Mouse (Mus musculus) liver, embryonic 11.5 days (tissue): Measurements from ENCODE around the gene Ddc. TPM values are rescaled to one million over a fixed set of nuclear protein-coding genes. Genes with fewer than 3 reads are reported as not detected.

Experiments used
- ATAC-seq: fragments of 200-750 bp; cut with Nextera tagmentation; replicated peaks from 2 replicates; pipeline ENCODE4 v1.8.0; 2017; ENCODE audit warnings: moderate number of reproducible peaks, mild to moderate bottlenecking, moderate TSS enrichment, moderate library complexity; ENCODE audit not compliant: low FRiP score
- DNase-seq: peaks from one replicate; pipeline ENCODE4 v3.0.0-alpha.2; 2017; ENCODE audit warnings: low spot score
- H3K27ac ChIP-seq: fragments of 300-500 bp; sonication (generic); 2 replicates; pipeline ENCODE4 v1.5.1; 2014; ENCODE audit warnings: mild to moderate bottlenecking, low read depth, low read length, control low read depth
- H3K27me3 ChIP-seq: fragments of 300-500 bp; sonication (generic); replicated peaks from 2 replicates; pipeline ENCODE4 v1.6.1; 2014; ENCODE audit warnings: low read length, mixed read lengths; ENCODE audit not compliant: control insufficient read depth, insufficient read depth
- H3K36me3 ChIP-seq: fragments of 300-500 bp; sonication (generic); 2 replicates; pipeline ENCODE4 v1.6.1; 2014; ENCODE audit warnings: mild to moderate bottlenecking, low read length, moderate library complexity, mixed read lengths; ENCODE audit not compliant: control insufficient read depth, insufficient read depth
- H3K4me1 ChIP-seq: fragments of 300-500 bp; sonication (generic); replicated peaks from 2 replicates; pipeline ENCODE4 v1.6.1; 2014; ENCODE audit warnings: low read length, mixed read lengths; ENCODE audit not compliant: control insufficient read depth, insufficient read depth
- H3K4me2 ChIP-seq: fragments of 300-500 bp; sonication (generic); 2 replicates; pipeline ENCODE4 v1.6.1; 2014; ENCODE audit warnings: mild to moderate bottlenecking, control low read depth, moderate library complexity
- H3K4me3 ChIP-seq: fragments of 300-500 bp; sonication (generic); 2 replicates; pipeline ENCODE4 v1.5.1; 2014; ENCODE audit warnings: low read depth, low read length, control low read depth
- H3K9ac ChIP-seq: fragments of 300-500 bp; sonication (generic); 2 replicates; pipeline ENCODE4 v1.6.1; 2014; ENCODE audit warnings: low read depth, low read length, control low read depth
- H3K9me3 ChIP-seq: fragments of 300-500 bp; sonication (generic); 2 replicates; pipeline ENCODE4 v1.6.1; 2016; ENCODE audit warnings: low read length, inconsistent platforms, mixed read lengths; ENCODE audit not compliant: control insufficient read depth
- WGBS: fragments of 180-500 bp; shearing (Covaris S2); extraction: QIAGEN DNeasy Blood & Tissue Kit; methylation state at CpG from one replicate; pipeline ENCODE4 v1.1.7; 2014; 5-methylcytosine and 5-hydroxymethylcytosine counted together
- polyA plus RNA-seq: library from polyadenylated mRNA; unstranded; fragments of >200 nt; fragmentation: Nextera tagmentation; extraction: Ambion mirVana; gene quantifications from 2 replicates; pipeline ENCODE4 v1.2.1, GENCODE M21; 2014

Ddc gene
- polyA plus RNA-seq, 1 experiment from 2014 or later, result 17.2 TPM

DNA sequence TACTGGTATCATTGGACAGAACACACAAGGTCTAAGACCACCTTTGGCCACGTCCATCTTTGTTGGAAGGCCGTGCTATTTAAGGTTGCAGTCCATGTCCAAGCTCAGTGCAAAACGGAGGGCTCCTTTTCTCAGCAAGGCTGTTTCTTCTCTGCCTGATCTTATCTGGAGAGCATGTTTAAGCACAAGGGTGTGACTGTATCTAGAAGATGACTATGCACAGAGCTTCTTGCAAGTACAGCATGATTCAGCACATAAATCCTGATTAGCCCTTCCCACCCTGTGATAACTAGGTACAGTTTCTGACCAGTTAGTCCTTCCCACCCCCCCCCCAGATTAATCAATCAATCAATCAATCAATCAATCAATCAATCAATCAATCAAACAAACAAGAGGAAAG lies 25.4 kb upstream of the Ddc start:
- Histone ChIP-seq H3K36me3 (no peaks in the 10 kb centered on the region), H3K27me3 (no peaks in the 10 kb centered on the region), H3K27ac (no peak overlapping the region), H3K9me3 (no peaks in the 10 kb centered on the region), H3K4me1 (peaks cover 9% of the 10 kb centered on the region), H3K4me2 (no peak overlapping the region), H3K9ac (no peak overlapping the region), H3K4me3 (no peak overlapping the region)
- ATAC-seq, result peak; percentile 71
- no peak for DNase-seq
- WGBS, result 71% methylated on average over 3 of the region's 3 CpGs

DNA sequence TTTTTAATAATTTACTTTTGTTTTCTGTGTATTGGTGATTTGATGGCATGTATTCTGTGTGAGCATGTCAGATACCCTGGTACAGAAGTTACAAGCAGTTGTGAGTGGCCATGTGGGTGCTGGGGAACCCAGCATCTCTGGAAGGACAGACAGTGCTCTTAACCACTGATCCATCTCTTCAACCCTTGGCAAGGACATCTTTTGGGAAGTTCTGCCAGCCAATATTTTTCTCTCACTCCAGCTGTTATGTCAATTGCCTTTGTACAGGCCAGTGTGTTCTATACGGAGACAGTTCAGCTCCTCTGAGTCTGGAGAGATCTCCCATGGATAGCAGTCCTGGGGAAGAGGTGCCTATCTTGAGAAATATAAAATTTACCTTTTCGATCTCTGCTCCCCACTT lies 24.2 kb upstream of the Ddc start:
- WGBS, result 87% methylated on average over 2 of the region's 2 CpGs
- H3K9ac ChIP-seq, result no peak overlapping the region
- DNase-seq (no peak), ATAC-seq (no peak)
- H3K27me3 ChIP-seq, result no peaks in the 10 kb centered on the region
- no peak overlapping the region for H3K4me3 ChIP-seq
- no peak overlapping the region for H3K27ac ChIP-seq
- no peaks in the 10 kb centered on the region for H3K36me3 ChIP-seq
- no peak overlapping the region for H3K4me2 ChIP-seq
- no peaks in the 10 kb centered on the region for H3K9me3 ChIP-seq
- H3K4me1 ChIP-seq, result peaks cover 9% of the 10 kb centered on the region

DNA sequence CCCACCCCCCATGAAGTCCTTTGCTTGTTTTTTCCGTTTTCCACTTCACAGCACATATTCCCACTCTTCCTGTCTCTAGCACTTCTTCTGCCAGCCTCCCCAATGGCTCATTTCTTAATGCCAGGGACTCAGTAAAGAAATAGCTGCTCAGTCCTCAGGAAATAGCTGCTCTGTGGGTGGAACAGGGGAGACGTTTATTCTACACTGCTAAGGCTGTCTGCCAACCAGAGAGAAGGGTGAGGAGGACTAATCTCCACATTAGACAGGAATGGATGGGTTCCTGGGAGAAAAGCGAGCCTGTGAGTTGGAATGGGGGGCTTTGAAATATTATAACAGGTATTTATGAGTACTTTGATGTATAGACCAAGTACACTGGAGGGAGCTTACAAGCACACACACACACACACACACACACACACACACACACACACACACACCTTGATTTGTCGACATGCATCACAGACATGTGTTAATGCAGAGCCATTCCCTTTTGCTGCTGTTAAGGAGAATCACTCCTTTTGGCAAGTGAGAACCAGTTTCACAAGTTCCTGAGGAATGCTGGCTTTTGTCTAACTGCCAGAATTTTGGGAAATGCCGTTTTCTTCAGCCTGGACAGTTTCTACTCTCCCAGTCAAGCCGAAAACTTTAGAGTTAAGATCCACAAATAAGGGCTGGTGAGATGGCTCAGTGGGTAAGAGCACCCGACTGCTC lies 9.9 kb upstream of the Ddc start:
- no peak overlapping the region for H3K27ac ChIP-seq
- ATAC-seq (no peak), DNase-seq (no peak)
- whole genome bisulfite sequencing, result 59% methylated on average over 7 of the region's 7 CpGs
- H3K4me3 ChIP-seq, result no peak overlapping the region
- no peaks in the 10 kb centered on the region for H3K4me1 ChIP-seq
- H3K4me2 ChIP-seq, result no peak overlapping the region
- H3K36me3 ChIP-seq, result no peaks in the 10 kb centered on the region
- no peak overlapping the region for H3K9ac ChIP-seq
- no peaks in the 10 kb centered on the region for H3K27me3 ChIP-seq
- H3K9me3 ChIP-seq, result no peaks in the 10 kb centered on the region

DNA sequence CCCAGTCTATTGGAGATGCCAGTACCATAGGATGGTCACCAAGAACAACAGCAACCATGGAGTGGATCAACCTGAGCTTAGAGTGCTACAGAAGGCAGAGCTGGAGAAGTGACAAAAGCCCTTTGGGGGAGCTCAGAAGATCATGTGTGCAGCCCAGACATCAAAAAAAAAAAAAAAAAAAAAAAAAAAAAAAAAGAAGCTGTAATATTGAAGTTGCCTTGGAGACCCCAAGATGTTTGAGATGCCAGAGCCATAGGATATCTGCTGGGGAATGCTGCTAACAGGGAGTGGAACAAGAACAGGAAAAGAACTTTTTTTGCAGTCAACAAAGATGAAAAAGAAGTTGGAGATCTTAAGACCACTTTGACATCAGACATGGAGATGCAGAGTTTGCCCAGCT lies 7.6 kb upstream of the Ddc start:
- Histone ChIP-seq H3K27ac (no peak overlapping the region), H3K36me3 (no peaks in the 10 kb centered on the region), H3K9ac (no peak overlapping the region), H3K27me3 (no peaks in the 10 kb centered on the region), H3K4me2 (no peak overlapping the region), H3K4me3 (no peak overlapping the region), H3K9me3 (no peaks in the 10 kb centered on the region), H3K4me1 (peaks cover 3% of the 10 kb centered on the region)
- DNase-seq (no peak), ATAC-seq (no peak)

DNA sequence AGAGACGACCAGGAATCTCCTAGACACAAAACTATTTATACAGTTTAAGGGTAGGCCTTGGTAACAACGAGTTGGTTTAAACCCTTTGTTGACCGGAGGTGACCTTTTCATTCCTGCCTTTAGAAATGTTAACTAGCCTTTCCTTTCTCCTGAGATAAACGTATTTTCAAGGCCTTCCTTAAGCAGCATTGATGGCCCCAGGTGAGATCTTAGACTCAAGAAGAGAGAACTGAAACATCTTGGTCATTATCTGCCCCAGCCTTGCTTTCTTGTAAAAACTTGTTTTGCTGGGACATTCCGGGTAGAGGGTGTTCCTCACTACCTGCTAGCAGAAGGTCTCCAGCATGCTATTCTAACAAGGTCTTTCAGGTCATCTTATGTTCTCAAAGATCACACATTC lies 7.1 kb upstream of the Ddc start:
- H3K9me3 ChIP-seq, result no peaks in the 10 kb centered on the region
- H3K9ac ChIP-seq, result no peak overlapping the region
- no peak overlapping the region for H3K4me2 ChIP-seq
- WGBS, result 75% methylated on average over 5 of the region's 5 CpGs
- H3K36me3 ChIP-seq, result no peaks in the 10 kb centered on the region
- H3K27me3 ChIP-seq, result no peaks in the 10 kb centered on the region
- H3K4me1 ChIP-seq, result peaks cover 3% of the 10 kb centered on the region
- H3K27ac ChIP-seq, result no peak overlapping the region
- H3K4me3 ChIP-seq, result no peak overlapping the region
- DNase-seq, result no peak
- ATAC-seq, result no peak

DNA sequence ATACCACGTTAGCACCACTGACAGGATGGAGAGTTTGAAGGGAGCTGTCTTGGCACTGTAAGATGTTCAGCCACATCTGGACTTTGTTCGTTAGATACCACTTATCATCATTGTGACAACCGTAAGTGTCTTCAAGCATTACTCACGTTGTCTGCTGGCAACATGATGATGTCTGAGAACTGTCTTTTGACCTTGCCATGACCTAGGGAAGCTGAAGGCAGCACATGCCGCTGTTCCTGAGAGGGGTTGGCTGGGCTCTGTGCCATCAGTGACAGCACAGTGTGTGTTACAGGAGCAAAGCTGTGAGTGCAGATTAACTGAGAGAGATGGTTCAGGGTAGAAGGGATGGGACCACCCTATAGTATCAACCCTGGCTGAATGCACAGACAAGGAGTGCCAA lies 3.6 kb upstream of the Ddc start:
- 30% methylated on average over 5 of the region's 5 CpGs for WGBS
- Histone ChIP-seq H3K4me2 (no peak overlapping the region), H3K4me3 (no peak overlapping the region), H3K4me1 (peaks cover 3% of the 10 kb centered on the region), H3K27me3 (no peaks in the 10 kb centered on the region), H3K9ac (no peak overlapping the region), H3K27ac (peak overlapping the region; percentile 26; the same call in 1 of the 2 replicates), H3K36me3 (no peaks in the 10 kb centered on the region), H3K9me3 (no peaks in the 10 kb centered on the region)
- peak; percentile 62 for ATAC-seq
- DNase-seq, result no peak

DNA sequence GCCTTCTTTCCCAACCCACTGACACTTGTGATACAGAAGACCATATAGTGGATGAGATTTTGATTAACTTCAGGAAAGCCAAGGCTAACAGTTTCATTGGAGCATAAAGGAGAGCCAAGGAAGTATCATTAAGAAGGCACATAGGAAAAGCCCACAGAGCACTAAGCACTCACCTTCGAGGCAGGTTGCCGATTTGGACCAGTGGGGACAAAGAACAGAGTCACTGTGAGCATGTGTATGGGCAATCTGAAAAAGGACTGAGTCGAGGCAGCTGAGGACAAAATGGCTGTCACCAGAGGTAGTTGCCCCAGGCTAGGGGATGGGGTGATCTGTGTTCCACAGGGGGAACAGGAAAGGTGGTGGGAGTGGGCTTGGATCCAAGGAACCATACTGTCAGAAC lies 552 bp upstream of the Ddc start:
- Histone ChIP-seq H3K27ac (no peak overlapping the region), H3K9ac (no peak overlapping the region), H3K9me3 (no peaks in the 10 kb centered on the region), H3K27me3 (no peaks in the 10 kb centered on the region), H3K36me3 (no peaks in the 10 kb centered on the region), H3K4me3 (no peak overlapping the region), H3K4me1 (peaks cover 3% of the 10 kb centered on the region), H3K4me2 (no peak overlapping the region)
- ATAC-seq (no peak), DNase-seq (no peak)
- 90% methylated on average over 3 of the region's 3 CpGs for WGBS

DNA sequence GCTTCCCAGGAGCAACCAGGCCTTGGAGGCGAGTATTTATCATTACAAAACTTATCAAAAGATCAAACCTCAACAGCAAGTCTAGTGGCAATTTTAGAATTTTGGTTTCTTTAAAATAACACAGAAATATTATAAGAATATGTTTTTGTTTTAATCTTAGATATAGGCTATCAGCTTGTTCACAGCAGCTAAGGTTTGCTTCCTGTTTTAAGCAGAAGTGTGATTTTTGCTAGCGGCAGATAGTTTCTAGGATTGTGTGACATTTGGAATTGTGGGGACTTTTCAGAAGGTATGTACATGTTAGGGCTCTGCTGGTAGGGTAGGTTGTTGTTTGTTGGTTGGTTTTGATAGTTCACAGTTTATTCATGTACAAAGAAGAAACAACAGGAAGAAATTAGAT lies 2.5 kb downstream of the Ddc start:
- DNase-seq (no peak), ATAC-seq (no peak)
- 65% methylated on average over 2 of the region's 2 CpGs for WGBS
- Histone ChIP-seq H3K27me3 (no peaks in the 10 kb centered on the region), H3K9ac (no peak overlapping the region), H3K27ac (no peak overlapping the region), H3K4me1 (no peaks in the 10 kb centered on the region; the same call in none of the 2 replicates), H3K9me3 (no peaks in the 10 kb centered on the region), H3K4me2 (no peak overlapping the region), H3K4me3 (no peak overlapping the region), H3K36me3 (no peaks in the 10 kb centered on the region)

DNA sequence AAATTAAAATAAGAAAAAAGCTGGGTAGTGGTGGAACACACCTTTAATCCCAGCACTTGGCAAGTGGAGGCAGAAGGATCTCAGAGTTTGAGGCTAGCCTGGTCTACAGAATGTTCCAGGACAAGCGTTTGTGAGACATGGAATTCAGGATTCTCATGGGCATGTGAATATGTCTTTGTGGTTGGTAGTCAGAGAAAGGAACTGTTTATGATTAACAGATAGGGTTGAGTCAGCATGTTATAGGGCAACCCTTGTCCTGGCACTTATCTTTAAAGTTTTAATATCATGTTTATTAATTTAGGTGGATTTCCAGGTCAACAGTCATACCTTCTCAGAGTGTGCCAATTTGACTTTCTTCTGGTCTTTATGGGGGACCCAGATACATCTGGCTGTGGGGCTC lies 4.2 kb downstream of the Ddc start:
- no peak for ATAC-seq
- Histone ChIP-seq H3K4me2 (no peak overlapping the region), H3K9ac (no peak overlapping the region), H3K9me3 (no peaks in the 10 kb centered on the region), H3K4me1 (peaks cover 5% of the 10 kb centered on the region), H3K27me3 (no peaks in the 10 kb centered on the region), H3K4me3 (no peak overlapping the region), H3K36me3 (no peaks in the 10 kb centered on the region), H3K27ac (no peak overlapping the region)
- WGBS, result 82% methylated on average over 1 of the region's 1 CpGs
- no peak for DNase-seq
